Mouse (Mus musculus) forebrain, embryonic 11.5 days (tissue): ENCODE measurements around the gene Tpr. TPM values are rescaled to one million over a fixed set of nuclear protein-coding genes. Genes with fewer than 3 reads are reported as not detected.

ENCODE experiments used
- ATAC-seq: fragments of 200-750 bp; cut with Nextera tagmentation; replicated peaks from 2 replicates; pipeline ENCODE4 v1.8.0; 2017; ENCODE audit warnings: moderate TSS enrichment; ENCODE audit not compliant: low FRiP score
- DNase-seq: peaks from one replicate; pipeline ENCODE4 v3.0.0-alpha.2; 2017; ENCODE audit warnings: low spot score
- H3K27ac ChIP-seq: fragments of 300-500 bp; sonication (generic); 2 replicates; pipeline ENCODE4 v1.5.1; 2014; ENCODE audit warnings: low read depth, low read length
- H3K27me3 ChIP-seq: fragments of 300-500 bp; sonication (generic); 2 replicates; pipeline ENCODE4 v1.6.1; 2014; ENCODE audit warnings: mild to moderate bottlenecking, low read length, mixed read lengths; ENCODE audit not compliant: control insufficient read depth, insufficient read depth
- H3K36me3 ChIP-seq: fragments of 300-500 bp; sonication (generic); 2 replicates; pipeline ENCODE4 v1.6.1; 2014; ENCODE audit warnings: mild to moderate bottlenecking, low read length, moderate library complexity, mixed read lengths; ENCODE audit not compliant: control insufficient read depth, insufficient read depth
- H3K4me1 ChIP-seq: fragments of 300-500 bp; sonication (generic); replicated peaks from 2 replicates; pipeline ENCODE4 v1.6.1; 2014; ENCODE audit warnings: low read length, mixed read lengths; ENCODE audit not compliant: control insufficient read depth, insufficient read depth
- H3K4me2 ChIP-seq: fragments of 300-500 bp; sonication (generic); 2 replicates; pipeline ENCODE4 v1.6.1; 2014; ENCODE audit warnings: low read depth, mild to moderate bottlenecking, low read length, moderate library complexity, mixed read lengths; ENCODE audit not compliant: severe bottlenecking
- H3K4me3 ChIP-seq: fragments of 300-500 bp; sonication (generic); 2 replicates; pipeline ENCODE4 v1.5.1; 2014; ENCODE audit warnings: low read depth, low read length
- H3K9ac ChIP-seq: fragments of 300-500 bp; sonication (generic); 2 replicates; pipeline ENCODE4 v1.6.1; 2014; ENCODE audit warnings: low read length
- H3K9me3 ChIP-seq: fragments of 300-500 bp; sonication (generic); 2 replicates; pipeline ENCODE4 v1.6.1; 2016; ENCODE audit warnings: low read length, mixed read lengths; ENCODE audit not compliant: control insufficient read depth
- WGBS: fragments of 180-500 bp; shearing (Covaris S2); extraction: QIAGEN DNeasy Blood & Tissue Kit; methylation state at CpG from one replicate; pipeline ENCODE4 v1.1.7; 2014; 5-methylcytosine and 5-hydroxymethylcytosine counted together
- polyA plus RNA-seq: library from polyadenylated mRNA; unstranded; fragments of >200 nt; fragmentation: Nextera tagmentation; extraction: Ambion mirVana; gene quantifications from 2 replicates; pipeline ENCODE4 v1.2.1, GENCODE M21; 2014

The Tpr gene
- 183 and 191 TPM in 2 replicates for polyA plus RNA-seq

DNA sequence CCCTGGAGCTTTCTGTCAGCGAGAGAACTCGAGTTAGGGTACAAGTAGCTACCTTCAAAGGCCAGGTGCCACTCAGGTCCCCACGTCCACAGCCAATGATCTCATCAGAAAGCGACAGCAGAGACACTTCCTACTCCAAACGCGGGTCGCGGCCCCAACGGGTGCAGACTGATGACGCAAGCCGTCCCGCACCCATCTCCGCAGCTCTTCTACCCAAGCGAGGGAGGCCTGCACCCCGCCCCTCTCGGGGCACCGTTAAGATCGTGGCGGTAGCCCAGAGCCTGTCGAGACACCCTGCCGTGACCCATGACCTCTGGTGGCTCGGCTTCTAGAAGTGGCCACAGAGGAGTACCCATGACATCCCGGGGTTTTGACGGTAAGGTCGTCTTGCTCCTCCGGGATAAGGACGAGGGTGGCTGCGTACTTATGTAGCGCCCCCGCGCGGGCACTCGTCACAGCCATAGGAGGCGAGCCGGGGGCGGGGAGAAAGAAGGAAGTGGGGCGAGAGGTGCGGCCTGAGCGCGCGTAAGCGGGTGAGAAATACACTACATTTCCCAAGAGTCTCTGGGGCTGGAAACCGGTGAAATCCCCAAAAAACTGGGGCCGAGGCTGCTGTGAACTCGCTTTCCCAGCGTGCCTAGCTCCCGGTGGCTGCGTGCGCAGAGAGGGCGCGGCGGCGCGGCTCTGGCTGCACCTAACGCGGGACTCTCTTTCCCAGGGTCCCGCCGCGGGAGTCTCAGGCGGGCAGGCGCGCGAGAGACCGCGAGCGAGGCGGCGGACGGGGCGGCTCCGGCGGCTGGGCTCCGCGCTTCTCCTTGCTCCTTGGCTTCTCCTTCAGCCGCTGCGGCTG, at the start of gene Tpr, which contains the start of gene Odr4:
Gene Tpr, plus strand, starts transcription at position 201 of the 850 bp plus-strand sequence.
Gene Odr4, minus strand, starts transcription at position 443 of the 850 bp plus-strand sequence.
- ATAC-seq (peak; percentile 98), DNase-seq (peak; percentile 98)
- Histone ChIP-seq H3K4me3 (peak within 1 kb of the TSS; percentile 75), H3K4me2 (peak within 1 kb of the TSS; percentile 54), H3K36me3 (no peaks in the 10 kb centered on the region; the same call in 1 of the 2 replicates), H3K4me1 (peaks cover 3% of the 10 kb centered on the region; the same call in 1 of the 2 replicates), H3K9me3 (no peaks in the 10 kb centered on the region), H3K27ac (peak within 1 kb of the TSS; percentile 66; the same call in 1 of the 2 replicates), H3K27me3 (no peaks in the 10 kb centered on the region), H3K9ac (peak within 1 kb of the TSS; percentile 79)
- under 1% methylated on average over 76 of the region's 76 CpGs for WGBS

DNA sequence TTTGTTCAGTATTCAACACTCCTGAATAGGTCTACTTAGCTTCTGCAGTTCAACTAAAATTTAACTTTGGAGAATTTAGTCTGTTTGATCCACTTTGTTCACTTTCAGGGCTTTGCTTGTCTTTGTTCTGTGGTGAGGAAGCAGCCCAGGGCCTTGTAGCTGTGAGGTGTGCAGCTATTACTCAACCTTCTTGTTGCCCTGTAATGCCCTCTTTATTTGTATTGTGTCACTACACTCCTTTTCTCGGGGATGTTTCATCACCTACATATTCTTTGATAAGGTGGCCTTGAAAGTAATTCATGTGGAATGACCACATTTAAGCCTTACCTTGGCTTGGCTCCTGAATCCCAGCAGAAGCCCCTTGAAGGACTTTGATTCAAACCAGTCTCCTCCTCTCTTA, 31.8 kb upstream of the Tpr start:
- 100% methylated on average over 1 of the region's 1 CpGs for WGBS
- H3K4me3 ChIP-seq: no peak overlapping the region
- no peak overlapping the region for H3K27ac ChIP-seq
- H3K36me3 ChIP-seq: no peaks in the 10 kb centered on the region; the same call in 1 of the 2 replicates
- H3K27me3 ChIP-seq: no peaks in the 10 kb centered on the region
- DNase-seq (no peak), ATAC-seq (no peak)
- H3K4me1 ChIP-seq: no peaks in the 10 kb centered on the region
- H3K9ac ChIP-seq: no peak overlapping the region
- no peak overlapping the region for H3K4me2 ChIP-seq
- no peaks in the 10 kb centered on the region for H3K9me3 ChIP-seq

DNA sequence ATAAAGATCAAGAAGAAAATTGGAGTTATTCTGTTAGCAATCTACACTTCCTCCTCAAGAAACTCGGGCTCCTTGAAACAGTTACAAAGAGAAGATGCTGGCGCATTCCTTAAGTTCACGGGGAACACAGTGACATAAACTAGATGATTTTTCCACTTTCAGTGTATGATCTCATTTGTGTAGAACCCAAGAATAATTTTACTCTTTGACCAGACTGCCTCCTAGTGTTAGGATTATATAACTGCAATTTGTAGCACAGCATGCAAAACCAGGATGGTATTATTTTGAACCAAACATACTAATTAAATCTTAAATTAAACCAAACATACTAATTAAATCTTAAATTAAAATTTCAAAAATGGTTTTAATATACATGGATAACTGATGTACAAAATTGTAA, 19.7 kb upstream of the Tpr start:
- H3K4me3 ChIP-seq: no peak overlapping the region
- WGBS: 84% methylated on average over 3 of the region's 3 CpGs
- ATAC-seq (no peak), DNase-seq (no peak)
- H3K27me3 ChIP-seq: no peaks in the 10 kb centered on the region
- no peaks in the 10 kb centered on the region for H3K36me3 ChIP-seq
- H3K4me2 ChIP-seq: no peak overlapping the region
- no peaks in the 10 kb centered on the region for H3K9me3 ChIP-seq
- no peaks in the 10 kb centered on the region for H3K4me1 ChIP-seq
- no peak overlapping the region for H3K27ac ChIP-seq
- no peak overlapping the region for H3K9ac ChIP-seq

DNA sequence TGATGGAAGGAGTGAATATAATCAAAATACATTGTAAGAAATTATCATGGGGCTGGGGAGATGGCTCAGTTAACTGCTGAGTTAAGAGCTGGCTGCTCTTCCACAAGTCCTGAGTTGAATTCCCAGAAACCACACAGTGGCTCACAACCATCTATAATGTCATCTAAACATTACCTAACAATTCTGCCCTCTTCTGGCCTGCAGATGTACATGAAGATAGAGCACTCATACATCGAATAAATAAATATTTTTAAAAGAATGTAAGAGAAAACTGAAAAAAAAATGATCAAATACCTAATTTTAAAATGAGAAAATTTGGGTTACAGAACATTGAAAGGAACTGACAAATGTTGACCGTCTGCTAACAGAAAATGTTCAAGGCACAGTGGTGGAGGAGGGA, 18.4 kb upstream of the Tpr start:
- Histone ChIP-seq H3K4me1 (no peaks in the 10 kb centered on the region), H3K4me2 (no peak overlapping the region), H3K27ac (no peak overlapping the region), H3K4me3 (no peak overlapping the region), H3K9me3 (no peaks in the 10 kb centered on the region), H3K36me3 (no peaks in the 10 kb centered on the region), H3K9ac (no peak overlapping the region), H3K27me3 (no peaks in the 10 kb centered on the region)
- WGBS: 90% methylated on average over 2 of the region's 2 CpGs
- ATAC-seq (no peak), DNase-seq (no peak)

DNA sequence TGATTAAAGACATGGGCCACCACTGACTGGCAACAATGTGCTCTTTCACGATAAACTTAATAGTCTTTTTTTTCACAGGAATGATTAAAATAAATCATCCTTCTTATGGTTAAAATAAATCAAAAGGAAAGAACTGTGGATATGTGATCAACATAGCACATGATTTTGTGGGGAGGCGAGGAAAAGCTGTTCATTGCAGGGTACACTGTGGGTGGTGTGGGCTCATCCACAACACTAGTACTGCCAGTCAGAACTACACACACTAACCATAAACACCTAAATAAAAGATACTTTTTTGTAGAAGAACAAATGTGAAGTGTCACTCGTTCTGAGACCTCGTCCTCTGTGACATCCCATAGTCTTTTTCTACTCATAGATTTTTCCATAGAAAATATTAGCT, 8.5 kb upstream of the Tpr start:
- no peaks in the 10 kb centered on the region for H3K9me3 ChIP-seq
- H3K4me3 ChIP-seq: no peak overlapping the region
- H3K9ac ChIP-seq: no peak overlapping the region
- 97% methylated on average over 4 of the region's 4 CpGs for WGBS
- ATAC-seq: no peak
- no peak overlapping the region for H3K4me2 ChIP-seq
- no peaks in the 10 kb centered on the region for H3K4me1 ChIP-seq
- no peaks in the 10 kb centered on the region; the same call in 1 of the 2 replicates for H3K36me3 ChIP-seq
- no peak overlapping the region for H3K27ac ChIP-seq
- no peaks in the 10 kb centered on the region for H3K27me3 ChIP-seq
- no peak for DNase-seq

DNA sequence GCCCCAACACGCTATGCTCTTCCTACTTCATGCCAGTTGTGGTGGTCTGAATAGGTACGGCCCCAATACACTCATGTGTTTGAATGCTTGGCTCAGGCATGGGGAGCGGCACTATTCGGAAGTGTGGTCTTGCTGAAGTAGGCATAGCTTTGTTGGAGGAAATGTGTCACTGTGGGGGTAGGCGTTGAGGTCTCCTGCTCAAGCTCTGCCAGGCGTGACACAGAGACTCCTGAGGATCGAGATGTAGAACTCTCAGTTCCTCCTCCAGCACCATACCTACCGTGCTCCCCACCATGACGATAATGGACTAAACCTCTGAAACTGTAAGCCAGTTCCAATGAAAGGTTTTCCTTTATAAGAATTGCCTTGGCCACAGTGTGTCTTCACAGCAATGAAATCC, 5.1 kb upstream of the Tpr start:
- Histone ChIP-seq H3K4me2 (no peak overlapping the region), H3K4me3 (no peak overlapping the region), H3K36me3 (no peaks in the 10 kb centered on the region; the same call in 1 of the 2 replicates), H3K27ac (no peak overlapping the region), H3K27me3 (no peaks in the 10 kb centered on the region), H3K4me1 (peaks cover 3% of the 10 kb centered on the region; the same call in 1 of the 2 replicates), H3K9ac (no peak overlapping the region), H3K9me3 (no peaks in the 10 kb centered on the region)
- WGBS: 91% methylated on average over 9 of the region's 9 CpGs
- DNase-seq (no peak), ATAC-seq (no peak)

DNA sequence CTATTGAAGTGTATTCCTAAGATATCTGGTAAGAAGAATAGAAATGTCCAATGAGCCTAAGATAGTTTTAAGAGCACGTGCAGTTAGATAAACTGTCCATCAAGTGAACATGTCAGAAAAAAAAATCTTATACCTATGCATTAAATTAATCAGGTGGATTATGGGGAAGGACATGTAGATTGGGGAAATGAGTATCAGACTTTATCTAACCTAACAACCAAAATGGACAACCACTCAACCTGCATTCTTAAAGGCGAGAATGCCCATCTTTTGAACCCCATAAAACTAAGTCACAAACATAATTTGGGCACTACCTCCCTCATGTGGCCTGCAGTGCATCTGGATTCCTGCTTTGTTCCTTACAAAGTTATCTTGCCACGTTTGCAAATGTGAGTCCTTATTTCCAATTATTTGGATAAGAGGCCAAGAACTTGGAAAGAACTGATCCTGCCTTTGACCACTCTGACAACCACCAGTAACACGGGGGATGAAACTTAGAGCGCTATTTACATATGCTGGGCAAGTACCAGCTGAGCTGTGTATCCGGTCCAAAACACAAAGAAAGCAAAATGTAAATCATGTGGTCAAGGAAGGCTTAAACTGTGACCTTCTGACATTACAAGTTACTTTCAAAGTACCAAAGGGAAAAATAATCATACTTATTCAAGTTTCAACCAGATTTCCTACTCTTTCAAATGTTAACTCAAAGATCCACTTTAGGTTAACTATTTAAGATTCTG, 3.1 kb upstream of the Tpr start:
- Histone ChIP-seq H3K36me3 (no peaks in the 10 kb centered on the region), H3K4me1 (peaks cover 3% of the 10 kb centered on the region; the same call in 1 of the 2 replicates), H3K4me2 (no peak overlapping the region), H3K27ac (no peak overlapping the region), H3K9me3 (no peaks in the 10 kb centered on the region), H3K9ac (no peak overlapping the region), H3K4me3 (no peak overlapping the region), H3K27me3 (no peaks in the 10 kb centered on the region)
- 89% methylated on average over 6 of the region's 6 CpGs for WGBS
- ATAC-seq (no peak), DNase-seq (no peak)

DNA sequence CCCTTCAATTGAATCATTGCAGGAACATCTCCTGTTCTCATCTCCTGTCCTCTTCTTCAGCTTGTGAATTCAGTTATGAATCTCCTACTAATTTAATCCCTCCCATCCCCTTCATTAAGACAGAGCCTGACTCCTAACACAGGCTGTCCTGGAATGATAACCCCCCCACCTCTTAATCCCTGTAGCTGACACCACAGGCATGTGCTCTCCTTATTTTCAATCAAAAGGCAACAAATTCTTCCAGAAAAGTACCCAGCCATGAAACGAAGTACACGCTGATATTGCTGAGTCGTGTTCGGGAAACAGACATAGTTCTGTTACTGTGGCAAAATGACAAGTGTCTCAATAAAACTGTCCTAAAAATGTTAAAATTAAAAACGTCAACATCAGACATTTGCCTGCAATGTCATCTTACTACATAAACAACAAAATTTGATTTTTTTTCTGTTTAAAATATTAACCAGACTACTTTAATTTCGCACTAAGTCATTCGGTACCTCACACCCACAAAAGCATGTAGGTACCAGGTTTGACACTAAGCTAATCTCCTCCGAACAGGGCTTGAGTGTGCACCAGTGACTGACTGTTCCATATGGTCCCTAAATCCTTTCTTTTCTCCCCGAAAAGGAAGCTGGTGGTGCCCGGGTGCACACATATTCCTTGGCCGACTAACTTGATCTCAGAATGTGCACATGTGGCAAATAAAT, 554 bp upstream of the Tpr start:
- no peak for DNase-seq
- no peaks in the 10 kb centered on the region for H3K27me3 ChIP-seq
- peaks cover 3% of the 10 kb centered on the region; the same call in 1 of the 2 replicates for H3K4me1 ChIP-seq
- H3K36me3 ChIP-seq: no peaks in the 10 kb centered on the region
- H3K4me3 ChIP-seq: peak overlapping the region; percentile 75
- peak overlapping the region; percentile 56 for H3K9ac ChIP-seq
- 26% methylated on average over 11 of the region's 11 CpGs for WGBS
- peak overlapping the region; percentile 53 for H3K4me2 ChIP-seq
- H3K9me3 ChIP-seq: no peaks in the 10 kb centered on the region
- no peak overlapping the region for H3K27ac ChIP-seq
- ATAC-seq: peak; percentile 47
